Mouse (Mus musculus) kidney, adult 2 months (tissue): Measurements from ENCODE around the gene Arid1b. TPM values are rescaled to one million over a fixed set of nuclear protein-coding genes. Genes with fewer than 3 reads are reported as not detected.
A peak's percentile ranks its signal among the peaks of the same experiment; 100 is the strongest.

ENCODE experiments used
- DNase-seq: peaks from one replicate; pipeline ENCODE4 v3.0.0; 2021
- H3K27ac ChIP-seq: fragments of 200-500 bp; 2 replicates; pipeline ENCODE4 v1.5.1; 2012; ENCODE audit warnings: low read depth, low read length, control low read depth, inconsistent platforms; ENCODE audit not compliant: insufficient read depth
- H3K27me3 ChIP-seq: fragments of 200-500 bp; replicated peaks from 2 replicates; pipeline ENCODE4 v1.6.1; 2012; ENCODE audit warnings: mild to moderate bottlenecking, moderate library complexity, low read length, inconsistent platforms; ENCODE audit not compliant: control insufficient read depth, insufficient read depth
- H3K36me3 ChIP-seq: fragments of 200-500 bp; 2 replicates; pipeline ENCODE4 v1.6.1; 2012; ENCODE audit warnings: mild to moderate bottlenecking, moderate library complexity, low read length, inconsistent platforms; ENCODE audit not compliant: control insufficient read depth, insufficient read depth
- H3K4me1 ChIP-seq: fragments of 200-500 bp; 2 replicates; pipeline ENCODE4 v1.6.1; 2011; ENCODE audit warnings: low read length; ENCODE audit not compliant: control insufficient read depth, insufficient read depth
- H3K4me3 ChIP-seq: fragments of 200-500 bp; 2 replicates; pipeline ENCODE4 v1.5.1; 2011; ENCODE audit warnings: mild to moderate bottlenecking, low read depth, low read length, control low read depth; ENCODE audit not compliant: insufficient read depth
- CTCF ChIP-seq: fragments of 200-500 bp; conservative IDR thresholded peaks from 2 replicates; pipeline ENCODE4 v1.5.1; 2011; ENCODE audit warnings: low read depth, mild to moderate bottlenecking, control low read depth, low read length, moderate library complexity, mixed read lengths; ENCODE audit not compliant: insufficient read depth, insufficient read length
- POLR2A ChIP-seq: fragments of 200-500 bp; IDR thresholded peaks from one replicate; pipeline ENCODE4 v1.6.1; 2011; ENCODE audit warnings: low read depth, low read length, control low read depth
- WGBS: fragments of 180-500 bp; shearing (Covaris S2); methylation state at CpG from one replicate; pipeline ENCODE4 v1.1.7; 2018; 5-methylcytosine and 5-hydroxymethylcytosine counted together
- polyA plus RNA-seq: library from polyadenylated mRNA; depleted of rRNA; stranded (reverse); fragments of >200 nt; gene quantifications from 2 replicates; pipeline ENCODE4 v1.2.3, GENCODE M21; 2012

Arid1b gene
- polyA plus RNA-seq, 1 experiment = 20.6 TPM

GRCm38 (mm10) chr17:5056654-5057053 is 62.5 kb downstream of the Arid1b start:
- no peaks in the 10 kb centered on the region for H3K36me3 ChIP-seq
- 0 out of 2 replicates have a peak, but pooled peaks have one; percentile 15 for TF ChIP-seq CTCF
- no peak for TF ChIP-seq POLR2A
- H3K4me1 ChIP-seq = peaks cover 53% of the 10 kb centered on the region
- no peak overlapping the region for H3K27ac ChIP-seq
- no peak for DNase-seq
- WGBS = 60% methylated on average over 4 of the region's 4 CpGs
- H3K4me3 ChIP-seq = no peak overlapping the region
- no peaks in the 10 kb centered on the region for H3K27me3 ChIP-seq

- WGBS = 33% methylated on average over 4 of the region's 4 CpGs
- peaks cover 53% of the 10 kb centered on the region for H3K4me1 ChIP-seq
- H3K4me3 ChIP-seq = no peak overlapping the region
- no peaks in the 10 kb centered on the region for H3K27me3 ChIP-seq
- no peaks in the 10 kb centered on the region for H3K36me3 ChIP-seq
- DNase-seq = no peak
- H3K27ac ChIP-seq = 0 out of 2 replicates have a peak overlapping the region, but pooled peaks have one; percentile 1
- TF ChIP-seq CTCF = no peak
- TF ChIP-seq POLR2A = no peak
These were observed 63.2 kb downstream of the Arid1b start for GRCm38 (mm10) chr17:5057286-5057685.

- Histone ChIP-seq H3K27ac (0 out of 2 replicates have a peak overlapping the region, but pooled peaks have one; percentile 41), H3K4me1 (peaks cover 53% of the 10 kb centered on the region), H3K27me3 (no peaks in the 10 kb centered on the region), H3K36me3 (no peaks in the 10 kb centered on the region), H3K4me3 (no peak overlapping the region)
- TF ChIP-seq CTCF = no peak
- TF ChIP-seq POLR2A = no peak
- peak; percentile 69 for DNase-seq
- 11% methylated on average over 10 of the region's 10 CpGs for whole genome bisulfite sequencing
These were observed 64.0 kb downstream of the Arid1b start for GRCm38 (mm10) chr17:5057944-5058720.

- WGBS = 74% methylated on average over 9 of the region's 9 CpGs
- peaks cover 47% of the 10 kb centered on the region for H3K4me1 ChIP-seq
These were observed 65.0 kb downstream of the Arid1b start for GRCm38 (mm10) chr17:5059092-5059601.

GRCm38 (mm10) chr17:5060515-5061084 is 66.5 kb downstream of the Arid1b start:
- no peak overlapping the region for H3K27ac ChIP-seq
- H3K4me1 ChIP-seq = peaks cover 47% of the 10 kb centered on the region
- H3K36me3 ChIP-seq = no peaks in the 10 kb centered on the region
- no peaks in the 10 kb centered on the region for H3K27me3 ChIP-seq
- TF ChIP-seq POLR2A (no peak), CTCF (no peak)
- no peak overlapping the region for H3K4me3 ChIP-seq
- WGBS = 62% methylated on average over 5 of the region's 5 CpGs
- no peak for DNase-seq

More at GRCm38 (mm10) chr17:5059092-5059601, 65.0 kb downstream of the Arid1b start:
- H3K27me3 ChIP-seq = no peaks in the 10 kb centered on the region
- no peak for DNase-seq
- no peaks in the 10 kb centered on the region for H3K36me3 ChIP-seq
- H3K27ac ChIP-seq = no peak overlapping the region
- no peak for TF ChIP-seq CTCF
- TF ChIP-seq POLR2A = no peak
- no peak overlapping the region for H3K4me3 ChIP-seq

- H3K4me3 ChIP-seq = no peak overlapping the region
- TF ChIP-seq CTCF (no peak), POLR2A (no peak)
- no peaks in the 10 kb centered on the region for H3K27me3 ChIP-seq
- no peak for DNase-seq
- no peak overlapping the region for H3K27ac ChIP-seq
- 45% methylated on average over 3 of the region's 3 CpGs for WGBS
- H3K4me1 ChIP-seq = peaks cover 47% of the 10 kb centered on the region
- no peaks in the 10 kb centered on the region for H3K36me3 ChIP-seq
These were observed 67.1 kb downstream of the Arid1b start for GRCm38 (mm10) chr17:5061183-5061582.

- 56% methylated on average over 5 of the region's 5 CpGs for WGBS
- Histone ChIP-seq H3K27me3 (no peaks in the 10 kb centered on the region), H3K27ac (no peak overlapping the region), H3K4me1 (peaks cover 47% of the 10 kb centered on the region), H3K36me3 (no peaks in the 10 kb centered on the region), H3K4me3 (no peak overlapping the region)
- DNase-seq = no peak
- no peak for TF ChIP-seq POLR2A
- TF ChIP-seq CTCF = no peak
These were observed 67.5 kb downstream of the Arid1b start for GRCm38 (mm10) chr17:5061593-5061992.
